Mouse (Mus musculus): ENCODE measurements around the gene Slc48a1. TPM values are rescaled to one million over a fixed set of nuclear protein-coding genes. Genes with fewer than 3 reads are reported as not detected.
A peak's percentile ranks its signal among the peaks of the same experiment; 100 is the strongest.

Gene Slc48a1
- total and polyA plus RNA-seq, 3 experiments = 116 to 299 TPM; not detected in 1

GRCm38 (mm10) chr15:97824042-97824441, 45.7 kb downstream of the Slc48a1 start:
- H3K27ac ChIP-seq (ENCODE audit: control insufficient read depth, low read depth, low read length) = no peak overlapping the region; the same call in 1 of the 2 replicates
- no peak for DNase-seq (ENCODE audit: low read depth, low spot score)
- no peaks in the 10 kb centered on the region for H3K9me3 ChIP-seq (replicated peaks; ENCODE audit: insufficient read depth, low read length)
- H3K27me3 ChIP-seq (ENCODE audit: control insufficient read depth in 1 of 2, insufficient read depth in 2 of 2, low read length in 2 of 2) = no peaks in the 10 kb centered on the region
- H3K9ac ChIP-seq (ENCODE audit: control insufficient read depth, low read depth, low read length, poor library complexity, severe bottlenecking) = no peak overlapping the region
- H3K4me3 ChIP-seq (ENCODE audit: control insufficient read depth in 1 of 2, insufficient read depth in 1 of 2, low read depth in 2 of 2, low read length in 2 of 2) = no peak overlapping the region
- TF ChIP-seq ZMIZ1 (IDR thresholded peaks at IDR 0.05; ENCODE audit: low read depth, low read length) (no peak), POLR2A (IDR thresholded peaks at IDR 0.05; ENCODE audit: control insufficient read depth in 1 of 2, insufficient read depth in 1 of 2, low read depth in 1 of 2, low read length in 2 of 2, poor library complexity in 1 of 2) (peak in 1 of 2 experiments; percentile 40; a peak in 1 of 4 replicates), KAT2A (conservative IDR thresholded peaks at IDR 0.05; ENCODE audit: low read depth, low read length) (no peak), GATA1 (IDR thresholded peaks at IDR 0.05; ENCODE audit: low read depth, low read length) (no peak)
- H3K36me3 ChIP-seq (ENCODE audit: control insufficient read depth in 1 of 2, insufficient read depth in 2 of 2, low read length in 2 of 2) = peaks cover 58 to 67% of the 10 kb centered on the region in 2 experiments
- peaks cover 89% of the 10 kb centered on the region for H3K79me2 ChIP-seq (ENCODE audit: control insufficient read depth, insufficient read depth, low read length, poor library complexity)
- H3K4me1 ChIP-seq (ENCODE audit: control insufficient read depth in 1 of 2, insufficient read depth in 2 of 2, low read length in 2 of 2) = peaks cover 45 to 66% of the 10 kb centered on the region in 2 experiments

GRCm38 (mm10) chr15:97825071-97825940, 47.0 kb downstream of the Slc48a1 start:
- peak overlapping the region; percentile 50 for H3K9ac ChIP-seq (ENCODE audit: control insufficient read depth, low read depth, low read length, poor library complexity, severe bottlenecking)
- H3K27ac ChIP-seq (ENCODE audit: control insufficient read depth, low read depth, low read length) = peak overlapping the region; percentile 82
- H3K4me3 ChIP-seq (ENCODE audit: control insufficient read depth in 1 of 2, insufficient read depth in 1 of 2, low read depth in 2 of 2, low read length in 2 of 2) = peak overlapping the region; percentile 15 to 38; a peak in 3 of 4 replicates
- DNase-seq (ENCODE audit: low read depth, low spot score) = peak; percentile 99
- peaks cover 57 to 78% of the 10 kb centered on the region in 2 experiments for H3K4me1 ChIP-seq (ENCODE audit: control insufficient read depth in 1 of 2, insufficient read depth in 2 of 2, low read length in 2 of 2)
- H3K9me3 ChIP-seq (replicated peaks; ENCODE audit: insufficient read depth, low read length) = no peaks in the 10 kb centered on the region
- H3K27me3 ChIP-seq (ENCODE audit: control insufficient read depth in 1 of 2, insufficient read depth in 2 of 2, low read length in 2 of 2) = no peaks in the 10 kb centered on the region
- H3K36me3 ChIP-seq (ENCODE audit: control insufficient read depth in 1 of 2, insufficient read depth in 2 of 2, low read length in 2 of 2) = peaks cover 62 to 80% of the 10 kb centered on the region in 2 experiments
- peaks cover 93% of the 10 kb centered on the region for H3K79me2 ChIP-seq (ENCODE audit: control insufficient read depth, insufficient read depth, low read length, poor library complexity)
- TF ChIP-seq GATA1 (IDR thresholded peaks at IDR 0.05; ENCODE audit: low read depth, low read length) (no peak), USF1 (IDR thresholded peaks at IDR 0.05; ENCODE audit: low read depth, low read length) (no peak), MAX (IDR thresholded peaks at IDR 0.05; ENCODE audit: low read length) (0 out of 2 replicates have a peak, but pooled peaks have one; percentile 39), TBP (IDR thresholded peaks at IDR 0.05; ENCODE audit: low read depth, low read length) (peak; percentile 62; the same call in 1 of the 2 replicates), CHD2 (IDR thresholded peaks at IDR 0.05; ENCODE audit: low read length) (peak; percentile 39; the same call in 1 of the 2 replicates), ZNF384 (IDR thresholded peaks at IDR 0.05; ENCODE audit: low read depth, low read length) (no peak), POLR2AphosphoS2 (IDR thresholded peaks at IDR 0.05; ENCODE audit: low read length) (0 out of 2 replicates have a peak, but pooled peaks have one; percentile 15), NRF1 (IDR thresholded peaks at IDR 0.05; ENCODE audit: insufficient read depth, low read depth, low read length, poor library complexity, severe bottlenecking) (no peak), RAD21 (IDR thresholded peaks at IDR 0.05; ENCODE audit: low read depth, low read length) (peak; percentile 56), USF2 (IDR thresholded peaks at IDR 0.05; ENCODE audit: borderline replicate concordance in 1 of 2, insufficient read depth in 1 of 2, low read depth in 1 of 2, low read length in 2 of 2) (no peak), MYC (IDR thresholded peaks at IDR 0.05; ENCODE audit: low read depth, low read length) (0 out of 2 replicates have a peak, but pooled peaks have one; percentile 18), GABPA (IDR thresholded peaks at IDR 0.05; ENCODE audit: low read depth, low read length) (no peak), UBTF (IDR thresholded peaks at IDR 0.05; ENCODE audit: borderline replicate concordance, insufficient read depth, low read depth, low read length) (peak; percentile 85), SMC3 (IDR thresholded peaks at IDR 0.05; ENCODE audit: low read depth, low read length) (peak; percentile 69), MAZ (IDR thresholded peaks at IDR 0.05; ENCODE audit: low read depth, low read length) (peak; percentile 99), POLR2AphosphoS5 (IDR thresholded peaks at IDR 0.05; ENCODE audit: borderline replicate concordance, low read depth, low read length) (no peak), MAFK (IDR thresholded peaks at IDR 0.05; ENCODE audit: borderline replicate concordance, low read depth, low read length) (peak; percentile 49; the same call in 1 of the 2 replicates), HCFC1 (IDR thresholded peaks at IDR 0.05; ENCODE audit: low read depth, low read length) (0 out of 2 replicates have a peak, but pooled peaks have one; percentile 31), ETS1 (IDR thresholded peaks at IDR 0.05; ENCODE audit: low read depth, low read length) (peak; percentile 92), BHLHE40 (IDR thresholded peaks at IDR 0.05; ENCODE audit: borderline replicate concordance, low read depth, low read length) (0 out of 2 replicates have a peak, but pooled peaks have one; percentile 9), EP300 (IDR thresholded peaks at IDR 0.05; ENCODE audit: low read depth in 1 of 2, low read length in 2 of 2) (peak; percentile 54 to 90; a peak in 3 of 4 replicates), RCOR1 (IDR thresholded peaks at IDR 0.05; ENCODE audit: low read depth, low read length) (peak; percentile 21; the same call in 1 of the 2 replicates), JUND (IDR thresholded peaks at IDR 0.05; ENCODE audit: low read depth, low read length) (peak; percentile 81; the same call in 1 of the 2 replicates), ZC3H11A (IDR thresholded peaks at IDR 0.05; ENCODE audit: low read depth, low read length) (peak; percentile 39), CHD1 (IDR thresholded peaks at IDR 0.05; ENCODE audit: low read depth, low read length) (peak; percentile 87; the same call in 1 of the 2 replicates)

All from MEL (cell line).